Mouse (Mus musculus) urinary bladder, postnatal 10 days (tissue): ENCODE results near the gene Olfr448.

Source experiments
- DNase-seq: peaks from one replicate; pipeline ENCODE4 v3.0.0; 2022; ENCODE audit warnings: low spot score

The Olfr448 gene

GRCm38 (mm10) chr6:42890141-42890540, at the start of gene Olfr448:
Olfr448 (plus strand) TSS chr6:42890441.
- DNase-seq: no peak

GRCm38 (mm10) chr6:42860222-42860819, 29.9 kb upstream of the Olfr448 start:
- DNase-seq: no peak

- DNase-seq: no peak
Measured at GRCm38 (mm10) chr6:42869695-42870094, 20.5 kb upstream of the Olfr448 start.

GRCm38 (mm10) chr6:42876323-42876722, 13.9 kb upstream of the Olfr448 start:
- DNase-seq: no peak

- no peak for DNase-seq
Measured at GRCm38 (mm10) chr6:42900345-42900744, 10.1 kb downstream of the Olfr448 start.

- no peak for DNase-seq
Measured at GRCm38 (mm10) chr6:42908578-42908977, 18.3 kb downstream of the Olfr448 start, which contains the start of gene Olfr447. Olfr447 (plus strand) TSS chr6:42908878.

GRCm38 (mm10) chr6:42921077-42921476, 30.8 kb downstream of the Olfr448 start, which contains the start of gene Olfr446:
Olfr446 (plus strand) TSS chr6:42921377.
- no peak for DNase-seq
